Mouse (Mus musculus): Measurements from ENCODE around the gene Mpi. TPM values are rescaled to one million over a fixed set of nuclear protein-coding genes. Genes with fewer than 3 reads are reported as not detected.

Mpi gene
- total and polyA plus RNA-seq, 3 experiments = 28.2 to 37.3 (median 28.6) TPM

DNA sequence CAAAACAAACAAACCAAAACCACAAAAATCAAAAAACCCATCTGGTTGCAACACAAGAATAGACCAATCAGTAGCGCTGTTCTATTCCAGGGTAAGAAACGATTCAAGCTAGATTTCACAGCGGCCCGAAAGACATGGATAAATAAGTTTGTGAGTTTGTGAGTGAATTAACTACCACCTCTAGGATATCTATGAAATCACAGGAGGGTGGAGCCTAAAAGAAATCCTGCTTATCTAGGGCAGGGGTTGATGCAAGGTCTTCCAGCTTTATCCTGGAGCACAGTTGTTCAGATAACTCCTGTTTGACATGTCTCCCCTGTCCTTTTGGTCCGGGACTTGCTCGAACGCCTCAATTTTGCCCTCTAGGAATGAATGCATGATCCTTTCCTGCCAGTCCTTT, 7.7 kb upstream of the Mpi start:
- Histone ChIP-seq H3K36me3 (replicated peaks in 1 of 2; ENCODE audit: control insufficient read depth in 1 of 2, insufficient read depth in 1 of 2, low read length in 1 of 2) (peaks cover 0 to 3% of the 10 kb centered on the region in 2 experiments), H3K4me3 (replicated peaks in 1 of 3; ENCODE audit: low read depth in 2 of 3, low read length in 2 of 3, poor library complexity in 1 of 3) (peak overlapping the region; percentile 65 to 96 (median 72)), H3K27ac (ENCODE audit: insufficient read depth, low read depth) (no peak overlapping the region), H3K4me1 (ENCODE audit: control insufficient read depth in 1 of 2, insufficient read depth in 2 of 2) (peaks cover 15 to 69% of the 10 kb centered on the region in 2 experiments), H3K9ac (ENCODE audit: insufficient read depth, low read depth) (peak overlapping the region; percentile 35; the same call in 1 of the 2 replicates), H3K9me3 (replicated peaks; ENCODE audit: low read length) (no peaks in the 10 kb centered on the region), H3K4me2 (ENCODE audit: insufficient read depth, low read depth, poor library complexity, severe bottlenecking) (peak overlapping the region; percentile 97), H3K79me2 (replicated peaks; ENCODE audit: control insufficient read depth, extremely low read depth, insufficient read depth, poor library complexity, severe bottlenecking) (peaks cover 40% of the 10 kb centered on the region), H3K27me3 (replicated peaks) (no peaks in the 10 kb centered on the region)
- TF ChIP-seq TCF12 (IDR thresholded peaks at IDR 0.05; ENCODE audit: low read depth, low read length) (no peak), CHD2 (IDR thresholded peaks at IDR 0.05; ENCODE audit: low read length) (no peak), EP300 (IDR thresholded peaks at IDR 0.05; ENCODE audit: low read length) (no peak), USF2 (conservative IDR thresholded peaks at IDR 0.05; ENCODE audit: low read depth, low read length) (no peak), MYC (IDR thresholded peaks at IDR 0.05; ENCODE audit: low read depth, low read length) (no peak), MAFK (IDR thresholded peaks at IDR 0.05; ENCODE audit: insufficient replicate concordance, low read length) (no peak), JUN (IDR thresholded peaks at IDR 0.05; ENCODE audit: insufficient read depth, low read depth, low read length) (no peak), RAD21 (IDR thresholded peaks at IDR 0.05; ENCODE audit: low read depth, low read length) (no peak), ZMIZ1 (IDR thresholded peaks at IDR 0.05; ENCODE audit: low read depth, low read length) (no peak), HCFC1 (IDR thresholded peaks at IDR 0.05; ENCODE audit: low read depth, low read length) (no peak), USF1 (IDR thresholded peaks at IDR 0.05; ENCODE audit: low read depth, low read length) (no peak), SIN3A (IDR thresholded peaks at IDR 0.05; ENCODE audit: low read length) (no peak), CTCF (conservative IDR thresholded peaks at IDR 0.05 in 1 of 2, IDR thresholded peaks at IDR 0.05 in 1 of 2; ENCODE audit: low read depth in 2 of 2, low read length in 2 of 2) (no peak), GABPA (IDR thresholded peaks at IDR 0.05; ENCODE audit: insufficient replicate concordance, low read depth, low read length) (no peak)
- dilution Hi-C loops (cut with MboI; ENCODE audit: extremely low pct_ligation_motif_present, extremely low pct_unique_long_range_greater_than_20kb, low sequenced_read_pairs) (no loop called here), in situ Hi-C loops (cut with MboI; ENCODE audit: low pct_ligation_motif_present, low pct_unique_long_range_greater_than_20kb, low sequenced_read_pairs) (no loop called here)
- no peak for DNase-seq (ENCODE audit: extremely low read depth)

DNA sequence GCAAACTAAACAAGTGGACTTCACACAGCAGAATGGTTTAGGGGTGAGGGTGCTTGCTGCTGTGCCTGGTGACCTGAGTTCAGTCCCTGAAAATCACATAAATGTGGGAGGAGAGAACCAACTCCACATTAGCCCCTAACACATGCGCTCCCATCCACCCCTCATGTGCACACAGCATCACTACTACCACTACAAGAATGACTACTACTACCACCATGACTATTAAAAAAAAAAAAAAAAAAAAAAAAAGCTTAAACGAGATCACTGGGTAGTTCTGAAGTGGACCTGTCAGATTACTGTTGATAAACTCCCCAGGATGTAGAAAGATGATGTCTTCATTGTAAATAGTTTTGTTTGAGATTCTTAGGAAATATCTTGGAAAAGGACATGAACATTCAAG, 7.0 kb upstream of the Mpi start:
- dilution Hi-C loops (cut with MboI; ENCODE audit: extremely low pct_ligation_motif_present, extremely low pct_unique_long_range_greater_than_20kb, low sequenced_read_pairs) = no loop called here
- in situ Hi-C loops (cut with MboI; ENCODE audit: low pct_ligation_motif_present, low pct_unique_long_range_greater_than_20kb, low sequenced_read_pairs) = no loop called here
- Histone ChIP-seq H3K27ac (ENCODE audit: insufficient read depth, low read depth) (no peak overlapping the region), H3K79me2 (replicated peaks; ENCODE audit: control insufficient read depth, extremely low read depth, insufficient read depth, poor library complexity, severe bottlenecking) (peaks cover 34% of the 10 kb centered on the region), H3K36me3 (replicated peaks in 1 of 2; ENCODE audit: control insufficient read depth in 1 of 2, insufficient read depth in 1 of 2, low read length in 1 of 2) (no peaks in the 10 kb centered on the region), H3K4me1 (ENCODE audit: control insufficient read depth in 1 of 2, insufficient read depth in 2 of 2) (peaks cover 11 to 62% of the 10 kb centered on the region in 2 experiments), H3K27me3 (replicated peaks) (no peaks in the 10 kb centered on the region), H3K4me3 (replicated peaks in 1 of 3; ENCODE audit: low read depth in 2 of 3, low read length in 2 of 3, poor library complexity in 1 of 3) (no peak overlapping the region), H3K9ac (ENCODE audit: insufficient read depth, low read depth) (no peak overlapping the region), H3K9me3 (replicated peaks; ENCODE audit: low read length) (no peaks in the 10 kb centered on the region), H3K4me2 (ENCODE audit: insufficient read depth, low read depth, poor library complexity, severe bottlenecking) (peak overlapping the region; percentile 11; the same call in 1 of the 2 replicates)
- DNase-seq (ENCODE audit: extremely low read depth) = no peak
- TF ChIP-seq POLR2AphosphoS2 (IDR thresholded peaks at IDR 0.05; ENCODE audit: low read depth, low read length) (no peak), MEF2A (IDR thresholded peaks at IDR 0.05; ENCODE audit: borderline replicate concordance, low read depth, low read length) (0 out of 2 replicates have a peak, but pooled peaks have one; percentile 24), CTCF (conservative IDR thresholded peaks at IDR 0.05 in 1 of 2, IDR thresholded peaks at IDR 0.05 in 1 of 2; ENCODE audit: low read depth in 2 of 2, low read length in 2 of 2) (no peak), USF1 (IDR thresholded peaks at IDR 0.05; ENCODE audit: low read depth, low read length) (no peak), USF2 (conservative IDR thresholded peaks at IDR 0.05; ENCODE audit: low read depth, low read length) (no peak), E2F4 (IDR thresholded peaks at IDR 0.05; ENCODE audit: insufficient replicate concordance, low read depth, low read length) (no peak), MXI1 (IDR thresholded peaks at IDR 0.05; ENCODE audit: low read depth, low read length) (no peak), MAZ (IDR thresholded peaks at IDR 0.05; ENCODE audit: low read depth, low read length) (no peak), ZNF384 (IDR thresholded peaks at IDR 0.05; ENCODE audit: low read depth, low read length) (peak; percentile 90), NRF1 (IDR thresholded peaks at IDR 0.05; ENCODE audit: low read depth, low read length) (no peak), JUND (conservative IDR thresholded peaks at IDR 0.05; ENCODE audit: low read depth, low read length) (no peak), RAD21 (IDR thresholded peaks at IDR 0.05; ENCODE audit: low read depth, low read length) (no peak), EP300 (IDR thresholded peaks at IDR 0.05; ENCODE audit: low read length) (peak; percentile 10; the same call in 1 of the 2 replicates), NELFE (IDR thresholded peaks at IDR 0.05; ENCODE audit: low read depth, low read length) (no peak), MAFK (IDR thresholded peaks at IDR 0.05; ENCODE audit: insufficient replicate concordance, low read length) (no peak), SIN3A (IDR thresholded peaks at IDR 0.05; ENCODE audit: low read length) (peak; percentile 27; the same call in 1 of the 2 replicates), POLR2A (IDR thresholded peaks at IDR 0.05; ENCODE audit: low read depth, low read length) (no peak), MYC (IDR thresholded peaks at IDR 0.05; ENCODE audit: low read depth, low read length) (0 out of 2 replicates have a peak, but pooled peaks have one; percentile 34), SMC3 (IDR thresholded peaks at IDR 0.05; ENCODE audit: low read depth, low read length) (no peak), ZMIZ1 (IDR thresholded peaks at IDR 0.05; ENCODE audit: low read depth, low read length) (no peak), ELF1 (IDR thresholded peaks at IDR 0.05; ENCODE audit: low read depth, low read length) (no peak), BHLHE40 (IDR thresholded peaks at IDR 0.05; ENCODE audit: low read depth, low read length) (peak; percentile 59), ETS1 (conservative IDR thresholded peaks at IDR 0.05; ENCODE audit: low read depth, low read length) (no peak), CHD1 (IDR thresholded peaks at IDR 0.05; ENCODE audit: low read depth, low read length) (no peak), IRF4 (IDR thresholded peaks at IDR 0.05; ENCODE audit: low read depth, low read length) (peak; percentile 38; the same call in 1 of the 2 replicates), MAX (IDR thresholded peaks at IDR 0.05; ENCODE audit: low read length) (0 out of 2 replicates have a peak, but pooled peaks have one; percentile 47)
